Mouse (Mus musculus): ENCODE data around the gene Anks3.

Gene Anks3

DNA sequence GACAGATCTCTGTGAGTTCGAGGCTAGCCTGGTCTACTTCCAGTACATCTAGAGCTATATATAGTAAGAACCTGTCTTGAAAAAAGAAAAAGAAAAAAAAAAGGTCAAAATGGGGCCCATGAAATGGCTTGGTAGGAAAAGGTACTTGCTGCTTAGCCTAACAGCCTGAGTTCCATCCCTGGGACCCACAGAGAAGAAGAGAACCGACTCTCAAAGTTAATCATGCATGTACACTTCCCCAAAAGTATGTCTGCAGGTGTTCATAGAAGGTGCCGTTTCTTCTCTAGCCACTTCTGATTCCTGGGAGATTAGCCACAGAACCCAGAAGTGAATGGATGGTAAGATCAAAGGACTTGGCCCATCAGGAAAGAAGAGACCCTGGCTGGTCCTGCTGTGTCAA lies 4.4 kb upstream of the Anks3 start:
- in situ Hi-C loops (cut with MboI): no loop called here

DNA sequence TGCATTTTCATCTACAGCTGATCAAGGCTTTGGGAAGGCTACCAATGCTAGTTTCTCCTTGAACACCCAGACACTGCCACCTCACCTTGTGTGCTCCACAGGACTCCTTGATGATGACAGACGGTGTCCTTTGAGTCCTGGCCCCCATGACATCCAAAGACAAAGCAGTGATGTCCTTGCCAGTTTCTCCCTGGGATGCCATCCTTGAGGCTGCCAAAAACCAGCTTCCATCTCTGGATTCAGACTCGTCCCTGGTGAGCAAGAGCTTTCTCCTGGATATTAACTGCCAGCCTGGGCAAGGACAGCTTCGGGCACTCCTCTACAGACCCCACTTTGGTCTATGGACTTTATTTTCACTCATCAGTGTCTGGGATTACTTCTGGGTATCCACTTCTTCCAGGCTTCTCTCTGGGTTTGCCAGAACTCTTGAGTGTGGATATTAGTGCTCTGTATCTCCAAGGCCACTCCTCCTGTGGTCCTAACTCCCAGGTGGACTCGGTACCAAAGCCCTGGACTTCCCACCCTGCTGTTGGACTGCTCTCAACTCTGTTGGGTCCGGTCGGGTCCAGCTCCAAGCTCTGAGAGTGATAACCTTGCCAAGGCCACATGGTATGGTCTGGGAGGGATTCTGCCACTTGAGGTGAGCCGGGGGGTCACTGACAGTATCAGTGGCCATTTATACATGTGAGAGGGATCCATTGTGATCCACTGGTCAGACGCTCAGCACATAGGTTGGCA lies 1.6 kb upstream of the Anks3 start:
- in situ Hi-C loops (cut with MboI): no loop called here

DNA sequence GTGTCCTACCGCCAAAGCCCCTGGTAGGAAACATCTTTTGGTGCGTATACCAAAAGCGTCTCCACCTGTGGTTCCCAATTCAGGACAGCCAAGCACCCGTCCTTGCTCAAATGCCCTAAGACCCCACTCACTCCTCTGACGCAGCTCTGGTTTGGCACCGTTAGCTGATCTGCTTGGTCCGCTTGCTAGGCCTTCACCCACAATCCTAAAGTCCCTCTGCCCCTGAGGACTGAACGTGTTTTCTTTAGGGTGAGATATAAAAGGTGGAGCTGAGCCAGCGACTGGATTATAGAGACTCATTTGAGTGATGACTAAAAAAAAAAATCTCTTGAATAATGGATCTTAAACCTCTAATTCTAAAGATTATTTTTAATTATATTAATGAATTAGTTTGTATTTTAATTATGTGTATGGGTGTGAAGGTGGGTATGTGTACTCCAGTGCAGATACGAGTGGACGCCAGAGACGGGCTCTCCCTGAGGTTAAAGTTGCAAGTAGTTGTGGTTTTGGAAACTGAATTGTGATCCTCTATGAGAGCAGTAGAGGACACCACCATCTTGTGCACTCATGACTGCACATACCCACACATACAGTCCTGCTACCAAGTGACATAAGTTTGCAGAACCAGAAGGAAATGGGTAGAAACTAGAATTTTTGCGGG lies 856 bp upstream of the Anks3 start:
- in situ Hi-C loops (cut with MboI): no loop called here

DNA sequence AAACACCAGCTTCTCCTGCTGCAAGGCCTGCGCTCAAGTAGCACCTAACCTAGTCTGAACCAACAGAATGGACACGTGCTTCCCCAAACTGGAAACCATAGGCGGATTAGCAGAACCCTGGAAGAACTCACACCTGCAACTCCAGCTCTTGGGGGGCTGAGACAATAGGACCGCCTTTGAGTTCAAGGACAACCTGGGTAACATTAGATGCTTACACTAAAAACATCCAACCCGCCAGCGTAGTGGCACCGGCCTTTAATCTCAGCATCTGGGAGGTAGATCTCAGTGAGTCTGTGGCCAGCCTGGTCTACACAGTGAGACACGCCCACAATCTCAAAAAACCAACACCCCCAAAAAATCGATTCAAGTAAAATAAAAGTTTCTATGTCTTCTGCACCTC lies 659 bp downstream of the Anks3 start:
- in situ Hi-C loops (cut with MboI): no loop called here

DNA sequence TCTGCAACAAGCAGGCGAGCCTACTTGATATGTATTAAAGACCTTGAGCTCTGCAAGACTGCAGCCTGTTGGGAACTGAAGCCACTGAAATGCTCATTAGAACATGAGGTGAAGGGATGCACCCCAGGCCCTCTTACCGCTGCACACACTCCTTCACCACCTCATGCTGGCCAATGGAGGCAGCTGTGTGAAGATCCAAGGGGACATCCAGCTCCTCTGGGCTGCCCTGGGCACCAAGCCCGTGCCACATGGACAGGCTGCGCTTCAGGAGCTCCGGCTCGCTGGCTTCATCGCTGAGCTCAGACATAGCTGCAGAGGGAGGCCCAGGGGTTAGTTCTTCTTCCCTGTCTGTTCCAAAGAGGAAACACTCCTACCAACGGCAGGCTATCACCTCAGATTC lies 3.7 kb downstream of the Anks3 start:
- in situ Hi-C loops (cut with MboI): no loop called here

DNA sequence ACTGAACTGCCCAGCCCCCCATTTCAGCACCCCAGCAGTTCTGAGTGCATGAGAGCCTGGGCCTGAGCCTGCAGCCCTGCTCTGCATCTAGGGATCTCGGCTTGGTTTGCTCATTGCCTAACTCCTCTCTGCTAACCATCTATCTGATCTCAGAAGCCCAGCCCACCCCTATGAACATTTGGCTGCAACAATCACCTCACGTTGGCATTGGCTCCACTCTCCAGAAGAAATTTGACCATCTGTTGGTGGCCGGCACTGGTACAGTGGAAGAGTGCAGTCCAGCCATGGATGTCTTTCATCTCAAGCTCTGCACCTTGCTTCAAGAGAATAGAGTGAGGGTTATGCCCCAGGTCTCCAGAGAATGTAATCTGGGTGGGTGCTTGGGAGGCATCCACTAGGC lies 6.6 kb downstream of the Anks3 start:
- in situ Hi-C loops (cut with MboI): no loop called here

DNA sequence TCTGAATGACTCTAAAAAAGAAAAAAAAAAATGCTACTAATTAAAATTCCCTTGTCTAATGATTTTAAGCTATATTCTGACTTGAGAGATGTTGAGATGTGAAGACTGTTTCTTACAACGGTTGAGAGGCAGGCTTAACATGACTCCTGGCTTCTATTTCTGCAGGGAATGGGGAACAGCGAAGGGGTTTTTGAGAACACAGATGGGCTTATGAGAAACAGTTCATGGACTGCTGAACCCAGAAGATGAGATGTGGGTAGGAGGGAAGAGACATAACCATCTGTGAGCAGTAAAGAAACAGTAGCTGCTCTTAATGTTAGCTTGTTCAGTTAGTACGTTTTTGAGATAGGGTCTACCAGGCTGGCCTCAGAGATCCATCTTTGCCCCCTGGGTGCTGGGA lies 7.4 kb downstream of the Anks3 start:
- in situ Hi-C loops (cut with MboI): no loop called here

DNA sequence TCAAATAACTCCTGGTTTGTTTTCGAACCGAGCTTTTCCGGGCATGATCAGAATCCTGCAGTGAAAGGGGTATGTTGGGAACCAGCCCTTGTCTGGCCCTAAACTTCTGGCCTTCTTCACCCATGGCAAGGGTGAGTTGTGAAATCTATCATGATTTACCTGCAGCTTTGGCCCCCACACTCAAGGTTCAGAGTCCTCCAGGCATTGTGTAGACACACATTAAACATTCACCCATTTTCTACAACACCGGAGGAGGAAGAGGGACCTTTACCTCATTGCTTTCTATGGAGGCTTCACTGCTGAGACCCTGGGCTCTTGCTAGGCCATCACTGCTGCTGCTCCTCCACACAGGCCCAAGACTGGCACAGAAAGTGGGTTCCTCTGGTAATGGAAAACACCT lies 16.6 kb downstream of the Anks3 start:
- in situ Hi-C loops (cut with MboI): no loop called here

DNA sequence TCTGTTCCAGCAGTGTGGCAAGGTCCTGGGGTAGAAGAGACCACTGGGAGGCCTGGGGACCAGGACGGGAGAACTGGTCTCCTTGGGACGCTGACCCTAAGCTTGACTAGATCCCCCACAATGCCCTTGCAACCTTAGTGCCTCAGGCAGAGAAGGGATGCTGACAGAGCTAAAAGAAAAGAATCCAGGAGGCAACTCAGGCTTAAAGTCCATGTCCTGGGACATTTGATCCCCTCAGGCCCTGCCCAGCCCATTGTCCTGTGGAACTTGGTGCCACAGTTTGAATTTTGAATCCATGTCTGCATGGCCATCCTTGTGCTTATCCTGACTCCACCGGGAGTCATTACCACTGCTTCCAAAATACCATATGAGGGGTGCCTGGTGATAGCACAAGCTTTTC lies 17.9 kb downstream of the Anks3 start:
- in situ Hi-C loops (cut with MboI): no loop called here

DNA sequence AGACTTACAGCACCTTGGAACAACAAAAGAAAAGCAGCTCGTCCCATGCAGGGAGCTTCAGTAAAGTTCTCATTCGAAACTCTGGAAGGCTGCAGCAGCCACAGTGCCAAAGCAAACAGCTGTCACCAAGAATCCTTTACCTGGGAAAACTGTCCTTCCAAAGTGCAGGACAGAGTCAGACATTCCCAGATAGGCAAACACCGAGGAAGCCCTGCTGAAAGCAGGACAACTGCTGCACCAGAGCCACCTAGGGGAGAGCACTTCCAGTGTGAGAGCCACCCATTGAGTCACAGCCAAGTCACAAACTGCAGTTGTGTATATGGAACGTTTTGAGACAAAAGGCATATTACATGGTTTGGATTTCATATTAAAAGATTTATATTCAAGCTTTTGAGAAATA lies 18.6 kb downstream of the Anks3 start:
- in situ Hi-C loops (cut with MboI): no loop called here

DNA sequence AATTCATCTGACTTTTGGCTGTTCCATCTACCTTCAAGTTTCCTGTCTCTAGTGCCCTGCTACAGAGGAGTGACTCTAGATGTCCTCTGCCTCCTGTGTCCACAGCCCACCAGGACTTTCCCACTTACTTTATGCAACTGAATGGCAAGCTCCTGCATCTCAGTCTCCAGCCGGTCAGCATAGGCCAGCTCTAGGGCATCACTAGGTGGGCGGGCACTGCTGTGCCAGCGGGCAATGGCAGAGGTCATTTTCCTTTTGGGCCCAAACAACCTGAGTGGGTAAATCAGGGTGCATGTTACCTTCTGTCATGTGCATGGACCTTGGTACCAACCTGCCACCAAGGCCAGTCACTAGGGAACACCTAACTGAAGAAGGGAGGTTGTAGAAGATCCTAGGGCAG lies 20.6 kb downstream of the Anks3 start:
- in situ Hi-C loops (cut with MboI): no loop called here

DNA sequence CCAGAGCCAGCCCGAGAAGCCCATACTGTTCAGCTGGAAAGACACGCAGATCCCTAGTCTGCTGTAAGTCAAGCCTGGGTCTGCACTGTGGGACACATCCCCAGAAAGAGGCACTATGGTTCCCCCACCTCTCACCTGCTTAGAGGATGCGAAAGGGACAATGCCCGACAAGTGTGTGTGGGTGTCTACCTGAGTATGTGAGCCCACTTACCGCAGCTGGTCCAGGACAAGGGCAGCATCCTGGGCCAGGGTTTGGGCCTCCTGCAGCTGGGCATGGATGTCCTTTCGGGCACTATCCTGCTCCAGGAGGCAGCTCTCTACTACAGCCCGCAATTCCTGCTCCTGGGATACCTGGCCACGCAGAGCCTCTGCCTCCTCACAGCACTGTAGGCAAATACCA lies 21.1 kb downstream of the Anks3 start:
- in situ Hi-C loops (cut with MboI): no loop called here

DNA sequence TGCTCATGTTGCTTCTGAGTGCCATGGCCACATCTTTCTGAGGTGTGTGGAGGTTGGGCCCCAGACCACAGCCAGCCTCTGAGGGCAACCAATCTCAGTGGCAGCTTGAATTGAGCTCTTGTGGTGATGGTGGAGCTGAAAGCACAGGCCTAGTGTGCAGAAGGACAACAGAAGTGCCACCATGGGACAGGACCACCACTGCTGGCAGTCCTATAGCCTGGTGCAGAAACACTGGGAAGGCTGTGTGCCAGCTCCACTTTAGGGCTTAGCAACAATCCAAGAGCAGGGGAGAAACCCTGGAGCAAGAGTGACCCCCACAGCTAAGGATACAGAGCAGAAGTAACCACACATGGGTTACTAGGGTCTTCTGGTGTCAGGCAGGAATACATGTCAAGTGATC lies 23.0 kb downstream of the Anks3 start:
- in situ Hi-C loops (cut with MboI): no loop called here

DNA sequence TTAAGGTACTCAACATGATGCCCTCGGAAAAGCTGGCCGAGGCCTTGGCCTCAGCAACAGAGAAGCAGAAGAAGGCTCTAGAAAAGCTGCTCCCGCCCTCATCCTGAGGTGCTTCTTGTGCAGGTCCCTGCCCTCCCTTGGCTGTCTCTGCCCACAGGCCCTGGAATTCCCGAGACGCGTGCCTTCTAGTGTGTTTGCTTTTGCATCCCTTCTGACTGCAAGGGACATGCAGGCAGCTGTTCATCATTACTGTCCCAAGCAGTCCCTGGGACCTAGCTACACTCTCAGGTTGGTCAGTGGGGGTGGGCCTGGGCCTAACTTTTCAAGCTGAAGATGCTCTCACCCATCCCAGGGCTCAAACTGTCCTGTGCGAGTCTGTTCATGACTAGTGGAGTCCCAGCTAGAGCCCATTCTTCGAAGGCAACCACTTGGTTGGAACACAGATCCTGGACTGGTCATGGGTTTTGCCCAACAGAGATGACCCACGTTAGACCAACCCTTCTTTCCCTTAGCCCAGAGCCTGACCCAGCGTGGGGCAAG lies 23.6 kb downstream of the Anks3 start:
- in situ Hi-C loops (cut with MboI): no loop called here

DNA sequence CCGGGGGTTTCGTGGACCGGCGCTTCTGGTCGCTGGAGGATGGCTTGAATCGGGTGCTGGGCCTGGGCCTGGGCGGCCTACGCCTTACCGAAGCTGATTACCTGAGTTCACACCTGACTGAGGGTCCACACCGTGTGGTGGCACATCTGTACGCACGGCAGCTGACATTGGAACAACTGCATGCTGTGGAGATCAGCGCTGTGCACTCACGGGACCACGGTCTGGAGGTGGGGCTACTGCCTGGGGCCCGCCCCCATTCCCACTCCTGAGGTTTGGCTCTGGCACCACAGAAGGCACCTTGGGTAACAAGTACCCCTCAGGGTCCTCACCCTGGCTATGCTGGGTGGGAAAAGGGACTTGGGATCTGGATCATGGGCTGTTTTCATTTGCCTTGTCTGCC lies 24.6 kb downstream of the Anks3 start:
- in situ Hi-C loops (cut with MboI): no loop called here

DNA sequence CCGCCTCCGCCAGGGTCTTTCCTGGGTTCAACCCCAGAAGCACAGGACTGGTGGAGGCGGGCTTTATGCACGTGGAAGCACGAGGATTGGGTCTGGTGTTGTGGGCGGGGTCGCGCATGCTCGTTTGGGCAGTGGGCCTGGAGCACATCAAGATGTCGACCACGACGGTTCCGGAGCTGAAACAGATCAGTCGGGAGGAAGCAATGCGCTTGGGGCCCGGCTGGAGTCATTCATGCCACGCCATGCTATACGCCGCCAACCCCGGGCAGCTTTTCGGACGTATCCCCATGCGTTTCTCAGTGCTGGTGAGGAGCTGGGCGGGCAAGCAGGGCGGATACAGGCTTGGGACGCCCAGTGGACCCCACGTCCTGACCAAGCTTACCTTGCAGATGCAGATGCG lies 25.0 kb downstream of the Anks3 start:
- in situ Hi-C loops (cut with MboI): no loop called here

DNA sequence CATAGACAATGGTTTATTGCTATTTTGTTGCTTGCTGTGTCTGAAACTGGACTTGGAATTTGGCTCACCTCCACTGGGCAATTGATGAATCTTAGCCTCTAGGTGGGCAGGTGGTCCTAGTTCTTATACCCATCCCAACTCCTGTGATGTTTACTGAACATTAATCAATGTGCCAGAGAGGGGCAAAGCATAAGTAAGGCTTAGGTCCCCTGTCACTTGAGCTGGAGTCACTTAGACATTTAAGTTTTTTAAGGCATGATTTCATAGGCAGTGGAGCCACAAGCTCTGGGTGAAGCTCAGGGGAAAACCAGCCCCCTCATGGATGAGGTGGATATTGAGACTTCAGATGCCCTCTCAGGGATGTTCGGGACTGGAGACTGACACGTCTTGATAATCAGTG lies 25.5 kb downstream of the Anks3 start, which contains the start of gene Nudt16l1:
TSS of gene Nudt16l1 (plus strand) at position 301 of the 400 bp plus-strand sequence.
- in situ Hi-C loops (cut with MboI): no loop called here

DNA sequence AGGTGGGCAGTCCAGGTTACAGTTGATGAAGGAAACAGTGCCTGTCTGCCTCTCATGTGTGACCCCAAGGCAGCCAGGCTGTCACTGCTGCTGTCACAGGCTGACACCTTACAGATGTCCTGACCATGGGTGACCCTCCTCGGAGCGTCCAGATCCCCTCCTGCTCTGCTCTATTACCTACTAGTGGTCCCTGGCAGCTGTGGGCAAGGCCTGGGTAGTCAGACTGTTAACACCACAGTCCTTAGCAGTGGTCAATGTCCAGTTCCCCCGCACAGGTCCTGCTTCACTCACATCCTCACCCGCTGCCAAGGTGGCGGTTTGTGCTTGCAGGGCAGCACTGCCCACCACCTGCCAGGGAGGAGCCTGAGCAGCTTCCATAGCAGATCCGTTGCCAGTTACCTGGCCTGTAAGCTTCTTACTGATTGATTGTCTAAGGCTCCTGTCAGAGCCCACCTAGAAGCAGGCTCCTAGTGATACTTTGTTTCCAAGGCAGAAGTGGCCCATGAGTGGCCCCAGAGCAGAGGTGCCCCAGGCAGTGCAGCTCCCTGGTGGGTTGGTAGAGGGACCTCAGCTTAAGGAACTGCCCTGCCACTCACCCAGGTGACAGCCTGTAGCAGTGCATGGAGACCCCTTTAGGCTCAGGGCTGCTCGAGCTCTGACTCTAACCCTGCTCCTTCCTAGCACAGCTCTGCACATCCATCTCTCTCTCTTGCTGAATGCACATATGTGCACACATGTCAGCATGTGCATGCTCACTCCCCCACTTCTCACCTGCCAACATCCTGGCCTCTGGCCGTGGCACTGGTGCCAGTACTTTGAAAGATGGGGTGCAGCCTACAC lies 26.4 kb downstream of the Anks3 start:
- in situ Hi-C loops (cut with MboI): no loop called here

DNA sequence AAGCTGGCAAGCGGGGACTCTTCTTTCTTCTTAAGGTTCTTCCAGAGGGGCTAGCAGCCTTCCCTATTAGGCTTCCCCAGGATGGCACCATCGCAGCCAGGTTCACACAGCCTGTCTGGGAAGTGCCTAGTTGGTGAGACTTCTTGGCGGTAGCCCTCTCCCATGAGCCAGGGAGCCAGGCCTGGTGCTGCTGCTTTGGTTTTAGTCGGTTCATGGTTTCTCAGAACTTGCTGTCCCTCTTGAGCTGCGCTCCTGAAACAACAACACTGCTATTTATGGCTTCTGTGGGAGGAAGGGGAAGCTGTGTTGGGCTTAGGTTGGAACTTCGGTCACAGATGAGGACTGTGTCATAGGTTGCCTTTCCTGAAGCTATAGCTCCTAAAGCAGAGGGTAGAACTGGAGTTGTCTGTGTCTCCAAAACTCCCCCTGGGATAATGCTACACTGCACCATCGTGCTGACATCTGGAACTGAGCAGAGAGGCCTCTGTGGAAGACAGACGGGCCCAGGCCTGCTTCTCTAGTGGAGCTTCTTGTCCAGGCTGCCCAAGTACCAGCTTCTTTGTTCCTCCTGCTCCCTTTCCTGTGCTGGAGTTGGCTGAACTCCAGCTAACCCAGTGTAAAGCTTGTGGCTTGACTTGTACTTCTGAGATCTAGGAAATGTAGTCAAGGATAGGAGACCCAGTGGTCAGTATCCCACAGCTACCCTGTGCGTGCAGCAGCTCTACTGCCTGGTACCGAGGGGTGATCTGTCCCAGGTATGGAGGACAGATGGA lies 27.9 kb downstream of the Anks3 start:
- in situ Hi-C loops (cut with MboI): no loop called here

DNA sequence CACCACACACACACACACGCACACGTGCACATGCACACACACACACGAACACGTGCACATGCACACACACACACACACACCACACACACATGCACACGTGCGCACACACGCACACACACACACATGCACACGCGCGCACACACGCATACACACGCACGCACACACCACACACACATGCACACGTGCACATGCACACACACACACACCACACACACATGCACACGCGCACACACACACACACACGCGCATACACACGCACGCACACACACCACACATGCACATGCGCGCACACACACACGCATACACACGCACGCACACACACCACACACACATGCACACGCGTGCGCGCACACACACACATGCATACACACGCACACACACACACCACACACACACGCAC lies 28.6 kb downstream of the Anks3 start:
- in situ Hi-C loops (cut with MboI): no loop called here

DNA sequence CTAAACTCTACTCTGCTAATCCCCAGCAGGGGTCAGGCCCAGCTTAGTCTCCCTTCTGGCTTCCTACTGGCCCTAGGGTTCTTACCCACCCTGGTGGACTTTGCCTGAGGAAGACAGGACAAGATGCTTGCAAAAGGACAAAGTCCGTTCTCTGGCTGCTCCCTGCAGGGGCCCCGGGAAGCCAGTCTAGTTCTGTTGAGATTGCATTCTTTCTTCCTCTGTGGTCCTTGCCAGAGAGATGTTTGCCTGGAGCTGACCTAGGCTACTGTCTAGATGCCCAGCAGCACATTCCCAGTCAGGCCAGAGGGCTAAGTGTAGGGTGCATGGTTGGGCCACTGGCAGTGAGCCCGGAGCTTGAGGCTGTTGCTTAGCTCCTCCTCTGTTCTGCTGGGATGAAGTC lies 31.6 kb downstream of the Anks3 start:
- in situ Hi-C loops (cut with MboI): no loop called here

DNA sequence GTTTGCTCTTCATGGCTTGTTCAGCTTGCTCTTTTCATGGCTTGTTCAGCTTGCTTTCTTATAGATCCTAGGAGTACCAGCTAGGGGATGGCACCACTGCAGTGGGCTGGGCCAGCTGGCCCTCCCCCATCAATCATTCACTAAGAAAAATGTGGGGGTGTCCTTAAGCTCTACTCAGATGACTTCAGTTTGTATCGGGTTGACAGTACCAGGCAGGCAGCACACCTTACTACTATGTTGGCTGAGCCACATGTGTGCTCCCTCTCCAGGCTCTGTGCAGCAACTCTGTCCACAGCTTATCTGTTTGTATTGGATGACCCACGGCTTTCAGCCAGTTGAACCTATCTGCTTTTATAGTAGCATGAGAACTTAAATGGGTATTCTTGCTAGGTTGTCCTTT lies 35.5 kb downstream of the Anks3 start:
- in situ Hi-C loops (cut with MboI): no loop called here
